Mouse (Mus musculus) skeletal muscle tissue, adult 2 months (tissue): ENCODE measurements around the gene Trafd1.
"Not testable (repeated sequence)": the region's sequence is repeated elsewhere in the genome, so short reads cannot be mapped to it uniquely, and the experiment has no call there.

Experiments
- DNase-seq: peaks from one replicate; pipeline ENCODE4 v3.0.0-alpha.2; 2012; ENCODE audit warnings: low read depth, low spot score

Trafd1 gene

GRCm38 (mm10) chr5:121384757-121385460 is 523 bp downstream of the Trafd1 start:
- DNase-seq = peak; percentile 52

- peak; percentile 56 for DNase-seq
These were observed 1.3 kb downstream of the Trafd1 start for GRCm38 (mm10) chr5:121383857-121384756.

- no peak for DNase-seq
These were observed 4.7 kb downstream of the Trafd1 start for GRCm38 (mm10) chr5:121380692-121381091.

DNA sequence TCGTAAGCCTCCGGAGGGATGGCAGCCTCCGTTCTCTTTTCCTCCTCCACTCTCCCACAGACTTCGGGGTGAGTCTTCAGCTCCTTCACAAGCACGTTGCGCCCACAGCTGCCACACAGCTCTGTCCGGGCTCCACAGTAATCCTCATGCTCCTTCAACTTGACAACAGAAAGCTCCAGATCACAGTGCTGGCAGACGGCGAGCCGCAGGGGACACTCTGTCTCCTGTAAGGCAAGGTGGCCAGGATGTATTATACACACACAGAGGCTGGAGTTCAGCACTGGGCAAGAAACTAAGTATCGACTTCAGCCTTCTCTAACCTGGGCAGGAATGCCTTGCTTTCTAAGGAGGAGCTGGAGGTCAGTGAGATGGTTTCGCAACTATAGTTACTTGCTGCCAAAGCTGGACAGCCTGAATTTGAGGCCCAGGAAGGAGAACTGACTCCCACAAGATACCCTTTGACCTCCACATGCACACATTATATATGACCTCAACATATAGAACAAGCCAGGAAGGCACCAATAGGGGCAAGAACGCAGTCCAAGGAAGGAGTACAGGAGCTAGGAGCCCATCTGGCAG is 6.7 kb downstream of the Trafd1 start:
- DNase-seq = no peak

DNA sequence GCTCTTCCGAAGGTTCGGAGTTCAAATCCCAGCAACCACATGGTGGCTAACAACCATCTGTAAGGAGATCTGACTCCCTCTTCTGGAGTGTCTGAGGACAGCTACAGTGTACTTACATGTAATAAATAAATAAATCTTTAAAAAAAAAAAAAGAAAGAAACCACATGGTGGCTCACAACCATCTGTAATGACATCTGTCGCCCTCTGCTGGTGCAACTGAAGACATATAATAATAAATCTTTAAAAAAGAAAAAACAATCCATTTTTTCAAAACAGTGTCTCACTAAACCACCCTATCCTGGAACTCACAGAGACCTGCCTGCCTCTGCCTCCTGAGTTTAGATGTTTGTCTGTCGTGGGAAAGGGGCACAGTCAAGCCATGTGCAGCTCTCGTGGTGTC is 8.5 kb downstream of the Trafd1 start:
- DNase-seq = not testable (repeated sequence)

DNA sequence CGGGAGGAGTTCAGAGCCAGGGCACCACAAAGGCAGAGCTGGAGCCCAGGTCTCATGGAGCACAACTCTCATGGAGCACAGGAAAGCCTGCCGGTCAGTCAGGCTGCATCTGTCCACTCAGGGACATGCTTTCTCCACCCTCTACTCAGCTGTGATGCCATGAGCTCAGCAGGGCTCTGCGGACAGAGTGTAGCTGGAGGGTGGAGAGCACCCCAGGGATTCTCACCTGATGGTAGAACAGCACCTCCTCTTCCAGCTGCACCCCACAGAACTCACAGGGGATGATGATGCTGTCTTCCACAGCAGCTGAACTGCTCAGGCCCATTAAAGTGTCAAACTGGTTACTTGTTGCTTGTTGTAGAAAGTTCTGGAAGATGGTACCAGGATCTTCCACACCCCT is 10.6 kb downstream of the Trafd1 start:
- no peak for DNase-seq

GRCm38 (mm10) chr5:121371712-121372111 is 13.7 kb downstream of the Trafd1 start:
- no peak for DNase-seq

DNA sequence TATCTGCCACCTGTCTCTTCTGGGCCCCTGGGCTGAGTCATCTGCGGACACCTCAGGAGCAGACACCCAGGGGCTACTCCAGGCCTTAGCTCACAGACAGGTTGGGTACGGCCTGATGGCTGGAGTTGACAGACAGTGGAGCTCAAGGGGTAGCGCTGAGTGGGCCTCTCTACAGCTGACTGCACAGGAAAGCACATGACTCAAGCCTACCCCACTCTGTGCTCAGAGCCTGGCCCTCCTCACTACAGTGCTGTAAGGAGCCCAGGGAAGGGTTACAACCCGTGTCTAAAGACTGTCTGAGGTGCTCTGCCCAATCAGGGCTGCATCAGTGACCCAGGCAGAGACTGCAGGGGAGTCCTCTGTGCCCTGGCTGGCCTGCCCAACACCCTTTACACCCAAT is 18.2 kb downstream of the Trafd1 start:
- no peak for DNase-seq

DNA sequence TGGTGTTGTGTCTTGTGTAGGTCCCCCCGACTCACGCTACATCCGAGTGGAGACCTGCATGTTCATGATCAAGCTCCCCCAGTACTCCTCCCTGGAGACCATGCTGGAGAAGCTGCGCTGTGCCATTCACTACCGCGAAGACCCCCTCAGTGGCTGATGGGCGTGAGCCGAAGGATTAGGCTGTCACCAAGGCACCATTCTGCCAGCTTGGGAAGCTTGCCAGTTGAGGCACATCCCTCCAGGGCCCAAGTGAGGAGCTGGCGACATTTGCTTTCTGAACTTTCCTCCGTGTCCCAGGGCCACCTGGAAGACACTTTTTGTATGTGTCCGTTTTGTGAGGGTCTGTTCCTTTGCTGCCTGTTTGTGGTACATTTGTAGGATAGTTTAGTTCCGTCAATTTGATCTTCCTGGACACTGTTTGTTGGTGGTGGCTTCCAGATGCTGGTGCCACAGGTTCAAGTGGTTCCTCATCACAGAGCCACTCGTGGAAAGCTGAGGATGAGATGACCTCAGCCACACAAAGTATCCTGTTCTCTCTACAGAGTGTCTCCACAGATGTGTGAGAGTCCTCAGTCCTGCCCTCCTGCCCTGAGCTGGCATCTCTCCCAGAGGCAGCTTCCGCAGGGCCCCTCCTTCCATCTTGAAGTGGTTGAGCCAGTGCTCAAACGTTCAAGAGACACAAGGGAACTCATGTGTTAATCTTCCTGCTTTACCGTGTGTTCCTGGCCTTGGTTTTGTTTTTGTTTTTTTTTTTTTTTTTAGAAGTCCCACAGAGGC is 18.8 kb downstream of the Trafd1 start:
- no peak for DNase-seq

GRCm38 (mm10) chr5:121363441-121363840 is 22.0 kb downstream of the Trafd1 start:
- DNase-seq = no peak

- DNase-seq = no peak
These were observed 23.7 kb downstream of the Trafd1 start for GRCm38 (mm10) chr5:121361696-121362095.

DNA sequence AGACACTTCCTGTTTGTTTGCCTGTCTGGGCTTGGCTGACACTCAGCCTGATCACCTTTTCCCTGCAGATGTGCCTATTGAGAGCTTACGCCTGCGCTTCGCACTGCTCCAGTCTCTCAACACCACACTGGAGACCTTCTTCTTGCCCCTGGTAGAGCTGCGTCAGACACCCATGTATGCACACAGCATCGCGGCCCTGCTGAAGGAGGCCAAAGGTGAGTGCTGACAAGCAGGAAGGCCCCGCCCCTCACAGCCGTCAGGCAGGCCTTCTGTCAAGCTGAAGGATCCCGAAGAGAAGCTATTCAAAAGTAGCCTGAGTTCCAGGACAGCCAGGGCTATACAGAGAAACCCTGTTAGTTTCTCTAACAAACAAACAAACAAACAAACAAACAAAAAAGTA is 26.2 kb downstream of the Trafd1 start:
- no peak for DNase-seq

DNA sequence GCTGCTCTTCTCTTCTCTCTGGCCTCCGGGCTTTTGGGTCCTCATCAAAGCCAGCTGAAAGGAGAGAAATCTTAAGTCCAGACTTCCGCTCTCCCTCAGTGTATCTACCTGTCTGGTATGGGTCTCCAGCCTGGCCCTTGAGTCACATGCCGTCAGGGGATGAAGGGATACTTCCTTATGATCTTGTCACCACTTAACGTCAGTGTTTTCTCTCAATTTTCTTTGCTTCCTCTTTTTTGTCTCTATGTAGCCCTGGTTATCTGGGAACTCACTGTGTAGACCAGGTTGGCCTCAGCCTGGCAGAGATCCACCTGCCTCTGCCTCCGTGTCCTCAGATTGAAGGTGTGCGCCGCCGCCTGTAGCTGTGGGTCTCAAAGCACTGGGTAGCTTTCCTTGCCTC is 41.4 kb downstream of the Trafd1 start:
- DNase-seq = no peak

- no peak for DNase-seq
These were observed 42.9 kb downstream of the Trafd1 start for GRCm38 (mm10) chr5:121342490-121342889.

GRCm38 (mm10) chr5:121340965-121341473 is 44.4 kb downstream of the Trafd1 start:
- no peak for DNase-seq

DNA sequence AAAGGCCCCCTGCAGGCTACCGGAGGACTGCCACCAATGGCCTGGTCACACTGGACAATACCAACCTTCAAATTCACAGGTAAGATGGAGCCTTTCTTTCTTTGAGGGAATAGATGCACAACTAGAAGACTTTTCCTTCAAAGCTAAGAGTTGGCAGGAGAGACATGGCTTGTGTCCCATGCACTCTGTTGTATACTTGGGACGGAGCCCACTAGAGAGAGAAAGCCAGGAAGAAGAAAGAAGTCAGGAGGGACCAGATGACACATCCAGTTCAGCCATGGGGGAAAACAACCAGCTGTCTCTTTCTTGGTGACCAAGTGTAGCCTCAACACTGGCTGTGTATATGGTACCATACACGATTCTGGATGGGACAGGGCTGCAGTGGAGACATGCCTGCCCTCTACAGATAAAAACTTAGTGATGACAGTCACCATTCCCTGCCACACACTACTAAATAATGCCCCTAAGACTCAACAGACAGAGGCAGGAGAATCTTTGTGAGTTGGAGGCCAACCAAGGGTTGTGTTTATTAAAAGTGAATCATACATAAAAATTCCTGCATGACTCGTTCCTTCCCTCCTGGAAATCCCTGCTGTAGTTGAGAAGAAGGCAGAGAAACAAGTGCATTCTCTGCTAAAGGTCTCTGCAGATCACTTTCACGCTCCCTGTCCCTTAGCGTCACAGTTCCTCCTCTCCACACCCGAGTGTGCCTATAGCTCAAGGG is 45.8 kb downstream of the Trafd1 start:
- DNase-seq = no peak

DNA sequence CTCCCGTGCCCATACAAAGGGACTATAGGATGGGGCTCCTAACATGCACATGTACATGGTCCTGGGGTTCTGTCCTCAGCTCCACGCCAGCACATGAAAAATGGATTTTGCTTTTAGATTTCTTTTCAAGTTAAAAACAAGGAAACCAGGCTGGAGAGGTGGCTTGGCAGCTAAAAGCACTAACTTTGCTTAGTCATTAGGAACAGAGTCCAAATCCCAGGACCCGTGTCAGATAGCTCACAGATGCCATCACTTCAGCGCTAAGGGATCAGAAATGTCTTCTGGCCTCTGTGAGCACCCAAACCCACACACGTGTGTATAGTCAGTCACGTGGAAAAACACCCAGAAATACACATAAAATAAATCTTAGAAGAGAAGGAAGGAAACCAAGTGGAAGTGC is 48.7 kb downstream of the Trafd1 start:
- DNase-seq = no peak

DNA sequence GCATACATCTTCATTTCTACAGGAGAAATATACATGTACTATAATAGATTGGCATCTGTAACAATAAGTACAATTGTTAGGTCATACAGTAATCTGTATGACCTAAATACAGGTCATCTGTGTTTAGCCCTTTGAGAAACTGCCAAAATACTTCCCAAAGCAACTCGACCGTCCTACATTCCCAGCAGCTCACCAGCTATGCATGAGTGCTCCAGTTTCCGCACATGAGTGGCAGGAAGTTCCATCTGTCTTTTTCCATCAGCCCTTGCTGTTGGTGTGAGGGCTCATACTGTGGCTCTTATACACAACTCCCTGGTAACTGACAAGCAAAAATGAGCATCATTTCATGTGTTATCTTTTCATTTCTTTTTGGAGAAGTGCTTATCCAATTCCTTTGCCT is 49.4 kb downstream of the Trafd1 start:
- peak; percentile 33 for DNase-seq

- DNase-seq = no peak
These were observed 50.0 kb downstream of the Trafd1 start for GRCm38 (mm10) chr5:121335426-121335825.

DNA sequence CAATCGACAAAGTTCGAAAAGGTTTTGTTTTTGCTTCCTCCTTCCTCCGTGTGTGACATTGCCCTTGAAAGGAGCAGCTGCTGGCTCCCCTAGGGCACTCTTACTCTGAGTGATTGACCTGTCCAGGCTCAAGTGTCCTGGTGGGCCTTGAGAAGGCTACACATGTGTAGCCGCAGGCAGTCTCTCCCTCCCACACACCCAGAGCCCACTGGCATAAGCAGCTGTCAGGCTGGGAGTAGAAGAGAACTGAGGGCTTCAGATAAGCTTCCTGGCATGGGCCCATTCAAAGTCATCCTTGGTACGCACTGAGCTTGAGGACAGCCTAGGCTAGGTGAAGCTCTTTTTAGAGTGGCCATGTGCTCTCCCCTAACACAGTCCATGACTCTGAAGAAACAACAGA is 51.0 kb downstream of the Trafd1 start:
- no peak for DNase-seq

DNA sequence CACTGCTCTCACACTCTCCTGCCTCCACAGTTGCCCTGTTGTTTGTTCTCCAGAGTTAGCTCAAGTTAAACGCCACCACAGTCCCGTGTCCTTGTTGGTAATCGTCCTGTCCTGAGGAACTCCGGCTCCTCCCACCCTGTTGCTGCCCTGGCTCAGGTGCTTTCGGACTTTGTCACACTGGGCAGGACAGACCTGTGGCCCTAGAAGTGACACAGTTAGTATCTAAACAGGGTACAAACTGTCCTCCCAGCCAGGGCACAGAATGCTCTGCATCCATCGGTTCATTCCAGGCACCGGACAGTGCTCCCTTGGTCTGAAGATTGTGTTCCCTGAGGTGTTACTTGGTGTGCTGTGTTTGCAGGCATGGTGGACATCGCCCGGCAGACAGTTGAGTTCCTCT is 51.5 kb downstream of the Trafd1 start:
- no peak for DNase-seq
